Mouse (Mus musculus) embryo, embryonic 10 days (tissue): ENCODE measurements at regions not wholly inside any gene's neighbourhood (a gene's known extent, or its start where the extent isn't known, plus 50 kb on each side); places are given as distances from the start of the nearest gene placed in this dataset.

ENCODE experiments used
- DNase-seq: peaks from one replicate; pipeline ENCODE4 v3.0.0-alpha.2; 2015; ENCODE audit warnings: low spot score

- no peak for DNase-seq
These were observed 143.1 kb upstream of the Mrps10 start for GRCm38 (mm10) chr17:47225306-47226269.

GRCm38 (mm10) chr17:47221068-47221796, 147.5 kb upstream of the Mrps10 start:
- no peak for DNase-seq

GRCm38 (mm10) chr17:47219846-47220245, 148.8 kb upstream of the Mrps10 start:
- no peak for DNase-seq

- no peak for DNase-seq
These were observed 152.2 kb upstream of the Mrps10 start for GRCm38 (mm10) chr17:47216490-47216889.

GRCm38 (mm10) chr17:47215841-47216240, 152.8 kb upstream of the Mrps10 start:
- DNase-seq, result no peak

DNA sequence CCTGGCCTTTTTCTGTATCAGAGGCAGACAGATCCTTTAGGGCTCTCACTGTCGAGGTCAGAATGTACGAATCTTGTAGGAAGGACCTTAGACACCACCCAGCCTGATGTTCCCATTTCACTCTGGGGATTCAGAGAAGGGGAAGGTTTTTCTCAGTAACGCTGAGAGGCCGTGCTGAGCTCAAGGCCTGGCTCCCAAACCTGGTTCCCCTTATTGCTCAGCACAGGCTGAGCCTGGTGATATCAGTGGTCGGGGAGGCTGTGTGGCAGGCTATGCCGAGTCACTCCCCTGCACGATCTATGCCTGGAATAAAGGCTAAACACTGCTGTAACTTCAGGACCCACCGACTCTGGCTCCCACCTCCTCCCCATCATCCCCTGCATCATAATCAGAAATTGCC, 154.6 kb upstream of the Mrps10 start:
- no peak for DNase-seq

DNA sequence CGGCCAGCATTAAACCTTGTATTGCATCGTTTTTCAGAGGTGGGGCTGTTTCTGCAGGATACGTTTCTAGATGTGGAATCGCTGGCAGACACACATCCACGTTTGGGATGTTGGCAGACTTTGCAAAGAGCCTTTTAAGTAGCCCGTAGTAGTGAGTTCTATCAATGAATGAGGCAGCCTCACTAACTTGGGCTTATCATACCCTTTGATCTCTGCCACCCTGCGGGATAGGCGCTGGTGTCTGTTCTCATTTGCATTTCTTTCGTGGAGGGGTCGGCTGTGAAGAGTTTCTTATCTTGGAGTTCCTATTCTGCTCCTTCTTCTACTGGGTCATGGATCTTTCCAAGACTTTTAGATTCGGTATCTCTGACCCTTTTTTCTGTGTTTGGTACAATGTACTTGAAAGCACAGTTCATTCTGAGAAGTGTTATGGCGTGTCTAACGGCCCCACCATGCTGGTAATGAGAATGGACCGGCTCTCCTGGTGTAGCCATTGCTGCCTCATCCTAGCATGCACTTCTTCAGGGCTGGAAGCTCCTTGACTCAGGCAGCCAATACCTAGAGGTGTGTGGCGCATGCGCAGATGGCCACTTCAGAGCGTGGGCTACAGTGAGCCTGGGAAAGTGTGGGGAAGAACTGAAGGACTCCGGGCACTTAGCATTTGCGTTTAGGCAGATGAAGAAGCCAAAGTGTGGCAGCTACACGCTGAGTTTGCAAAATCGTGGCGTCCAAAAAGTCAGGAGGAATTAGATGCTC, 158.1 kb upstream of the Mrps10 start:
- no peak for DNase-seq

DNA sequence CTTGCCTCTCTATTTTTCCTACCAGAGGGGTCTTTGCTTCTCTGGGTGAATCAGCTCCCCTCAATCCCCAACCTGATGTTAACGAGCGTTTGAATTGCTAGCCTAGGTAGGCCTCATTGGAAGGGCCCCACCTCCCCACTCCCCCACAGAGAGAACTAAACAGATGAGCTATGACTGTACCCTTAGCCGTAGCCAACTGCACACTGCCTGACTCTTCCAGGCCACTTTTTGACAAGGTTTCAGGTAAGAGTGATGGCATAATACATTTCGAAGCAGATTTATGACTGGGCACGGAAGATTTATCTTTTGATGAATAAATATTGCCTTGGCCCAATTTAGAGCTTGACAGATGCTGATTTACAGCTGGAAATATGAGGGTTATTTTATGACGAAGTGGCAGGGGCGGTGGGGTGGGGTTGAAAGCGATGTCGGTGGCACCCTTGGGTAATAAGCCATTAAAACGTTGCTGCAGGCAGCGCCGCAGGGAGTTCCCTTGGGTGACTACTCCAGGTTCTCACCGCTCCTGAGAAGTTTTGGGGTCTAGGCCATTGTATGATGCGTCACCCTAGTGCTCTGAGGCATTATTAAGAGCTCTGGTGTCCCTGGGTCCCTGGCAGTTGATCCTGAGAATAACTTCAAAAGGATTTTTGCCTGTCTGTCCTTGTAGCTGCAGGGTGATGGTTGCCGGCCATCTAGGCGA, 159.7 kb upstream of the Mrps10 start:
- DNase-seq, result no peak

- no peak for DNase-seq
These were observed 161.2 kb upstream of the Mrps10 start for GRCm38 (mm10) chr17:47207471-47207870.

GRCm38 (mm10) chr17:47204470-47205162, 164.1 kb upstream of the Mrps10 start:
- DNase-seq, result no peak

DNA sequence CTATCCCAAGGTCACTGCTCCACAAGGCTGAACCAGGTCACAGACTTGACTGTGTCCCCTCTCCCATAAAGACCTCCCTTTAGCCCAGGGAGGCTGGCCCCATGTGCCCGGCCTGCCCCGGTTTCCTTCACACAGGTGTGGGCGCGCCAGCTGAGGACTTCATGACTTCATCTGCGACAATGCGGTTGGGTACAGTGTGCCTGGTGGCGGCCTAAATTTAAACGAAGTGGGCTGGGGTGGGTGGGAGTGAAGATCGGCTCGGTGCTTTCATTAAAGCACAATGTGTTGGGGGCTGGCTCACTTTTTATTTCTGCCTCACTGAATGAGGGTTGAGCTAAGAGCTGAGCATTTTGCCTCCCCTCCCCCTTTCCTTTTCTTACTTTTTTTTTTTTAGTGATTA, 169.5 kb upstream of the Mrps10 start:
- DNase-seq, result no peak

DNA sequence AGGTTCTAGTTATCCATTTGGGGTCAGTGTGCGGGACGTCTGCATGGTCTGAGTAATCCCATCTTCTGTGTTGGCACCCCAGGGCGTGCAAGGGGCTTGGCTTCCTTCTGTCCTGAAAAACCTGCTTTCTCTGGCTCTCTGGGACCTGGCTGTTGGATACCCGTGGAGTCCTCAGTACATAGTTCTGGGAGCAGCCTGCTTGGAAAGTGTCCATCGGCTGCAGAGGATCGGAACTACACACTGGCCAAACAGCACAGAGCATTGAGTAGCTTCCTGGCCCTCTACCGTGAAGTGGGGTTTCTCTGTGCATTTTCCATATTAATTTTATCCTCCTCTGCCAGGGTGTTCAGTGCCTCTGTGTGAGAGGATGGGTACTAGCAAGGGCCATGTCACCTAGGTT, 170.7 kb upstream of the Mrps10 start:
- no peak for DNase-seq

DNA sequence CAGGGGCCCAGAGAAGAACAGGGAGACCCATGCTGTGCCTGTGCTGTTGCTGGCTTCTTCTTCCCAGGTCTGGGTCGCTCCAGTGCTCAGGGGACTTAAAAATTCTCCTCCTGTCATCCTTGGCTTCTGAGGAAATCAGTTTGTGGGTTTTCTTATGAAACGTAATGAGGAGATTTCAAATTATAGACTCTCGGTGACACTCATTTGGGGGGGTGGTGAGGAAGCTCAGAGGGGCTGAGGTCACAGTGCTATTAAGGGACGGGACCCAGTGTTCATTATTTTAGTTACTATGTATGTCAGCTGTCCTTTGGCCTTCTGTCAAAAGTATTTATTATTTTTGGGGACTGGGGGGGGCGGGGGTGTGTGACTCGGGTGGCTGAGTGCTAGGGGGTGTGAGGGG, 171.7 kb upstream of the Mrps10 start:
- no peak for DNase-seq

GRCm38 (mm10) chr17:47195981-47196380, 172.7 kb upstream of the Mrps10 start:
- no peak for DNase-seq

DNA sequence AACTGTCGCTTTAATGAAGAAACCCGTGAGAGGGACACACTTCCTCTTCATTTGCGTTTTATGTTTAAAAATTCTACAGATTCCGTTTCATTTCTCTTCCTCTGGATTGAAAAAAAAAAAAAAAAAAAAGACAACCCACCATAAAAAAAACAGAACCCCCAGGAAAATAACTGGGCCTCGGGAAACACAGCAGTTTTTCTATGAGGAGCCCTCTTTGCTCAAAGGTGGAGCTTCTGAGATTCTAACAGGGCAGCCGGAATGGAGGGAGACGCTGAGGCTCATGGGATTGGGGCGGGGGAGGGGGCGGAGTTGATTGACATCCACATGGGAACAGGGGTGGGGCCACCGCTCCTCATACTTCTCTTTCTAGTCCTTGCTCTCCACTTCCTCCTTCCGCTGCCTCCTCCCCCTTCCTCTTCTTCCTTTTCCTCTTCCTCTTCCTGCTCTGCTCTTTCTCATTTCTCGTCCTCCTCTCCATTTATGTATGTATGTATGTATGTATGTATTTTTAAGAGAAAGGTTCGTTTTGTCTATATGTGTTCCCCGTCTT, 174.1 kb upstream of the Mrps10 start:
- no peak for DNase-seq

DNA sequence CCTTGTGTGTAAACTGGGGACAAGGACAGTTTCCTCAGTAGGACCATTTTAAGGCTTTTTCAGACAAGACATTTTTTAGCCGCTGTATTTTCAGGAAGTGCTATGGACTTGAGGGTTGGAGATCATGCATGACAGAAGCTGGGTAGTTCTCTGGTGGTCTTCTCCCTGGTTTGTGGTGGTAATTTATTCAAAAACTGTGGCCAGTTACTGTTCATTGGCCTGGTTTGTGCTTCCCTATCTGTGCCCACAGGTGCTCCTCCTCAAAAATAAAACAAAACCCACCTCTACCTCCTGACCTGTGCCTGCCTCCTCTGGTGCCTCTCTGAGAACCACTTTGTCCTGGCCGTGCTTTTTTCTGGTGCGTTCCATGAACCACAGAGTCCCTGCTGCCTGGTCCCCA, 177.3 kb upstream of the Mrps10 start:
- no peak for DNase-seq

GRCm38 (mm10) chr17:47189770-47190169, 178.9 kb upstream of the Mrps10 start:
- no peak for DNase-seq

DNA sequence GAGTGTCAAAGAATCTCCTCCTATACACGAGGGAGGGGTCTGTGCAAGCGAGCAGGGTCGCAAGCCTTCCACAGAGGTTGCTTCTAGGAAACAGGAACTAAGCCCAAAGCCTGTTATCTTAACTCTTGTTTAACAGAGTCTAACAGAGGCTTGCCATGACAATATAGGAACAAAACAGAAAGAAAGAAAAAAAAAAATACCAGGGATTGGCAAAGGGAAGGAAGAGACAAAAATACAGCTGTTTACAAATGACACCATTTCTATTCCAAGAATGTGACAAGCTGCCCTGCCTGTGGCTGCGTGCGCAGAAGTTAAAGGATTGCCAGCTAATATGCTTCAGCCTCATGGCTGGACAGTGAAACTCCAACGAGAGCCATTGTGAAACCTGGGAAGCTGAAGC, 173.8 kb upstream of the Ubr2 start:
- DNase-seq, result no peak

DNA sequence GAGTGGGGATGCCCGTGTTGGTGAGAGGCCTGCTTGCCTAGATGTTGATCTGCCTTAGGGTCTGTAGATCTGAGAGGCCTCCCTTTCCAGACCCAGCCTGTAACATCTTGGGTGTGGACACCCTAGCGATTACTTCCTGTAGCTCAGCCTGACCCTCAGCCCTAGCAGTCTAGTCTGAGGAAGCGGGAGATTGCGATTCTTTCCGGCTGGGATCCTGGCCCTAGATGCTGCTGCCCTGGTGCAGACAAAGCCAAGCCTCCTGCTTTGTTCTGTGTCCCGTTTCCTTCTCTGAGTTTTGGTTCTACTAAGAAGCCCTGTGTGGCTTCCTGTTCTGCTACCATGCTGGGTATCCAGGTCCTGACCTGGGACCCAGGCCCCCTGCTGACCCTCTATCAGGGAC, 171.8 kb upstream of the Ubr2 start:
- DNase-seq, result no peak

DNA sequence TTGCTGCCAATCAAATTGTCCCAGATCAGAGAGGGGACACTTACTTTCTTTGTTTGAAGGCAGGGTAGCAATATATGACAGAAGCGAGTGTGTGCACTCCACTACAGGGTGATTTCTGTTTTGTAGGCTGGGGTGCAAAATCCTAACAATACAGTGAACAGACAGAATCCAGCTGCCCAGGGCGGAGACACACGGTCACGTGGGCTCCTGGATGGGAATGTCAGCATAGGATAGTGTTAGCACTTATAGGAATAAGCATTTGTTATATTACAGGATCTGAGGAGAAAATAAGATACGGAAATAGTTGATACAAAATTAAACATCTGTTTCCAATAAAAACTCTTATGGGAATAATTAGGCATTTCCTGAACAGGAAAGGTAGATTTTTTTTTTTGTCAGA, 169.1 kb upstream of the Ubr2 start:
- no peak for DNase-seq

DNA sequence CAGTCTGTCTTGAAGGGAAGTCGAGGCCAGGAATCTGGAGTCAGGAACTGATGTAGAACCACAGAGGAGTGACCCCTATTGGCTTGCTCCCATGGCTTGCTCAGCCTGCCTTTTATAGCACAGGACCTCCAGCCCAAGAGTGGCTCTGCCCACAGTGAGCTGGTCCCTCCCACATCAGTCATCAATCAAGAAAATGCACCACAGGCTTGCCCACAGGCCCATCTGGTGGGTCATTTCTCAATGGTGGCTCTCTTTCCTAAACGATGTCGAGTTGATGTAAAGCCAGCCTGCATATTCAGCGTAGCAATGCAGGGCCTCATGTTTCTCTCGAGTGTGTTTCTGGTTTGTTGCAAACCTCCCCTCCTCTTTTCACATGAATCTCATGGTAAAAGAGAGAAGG, 168.3 kb upstream of the Ubr2 start:
- peak; percentile 38 for DNase-seq
